Mouse (Mus musculus) embryonic fibroblast, embryonic 13.5 days (primary cell): ENCODE data around the gene Aurkaip1. TPM values are rescaled to one million over a fixed set of nuclear protein-coding genes. Genes with fewer than 3 reads are reported as not detected.

Source experiments
- H3K27ac ChIP-seq: 2 replicates; pipeline ENCODE4 v1.5.1; 2012; ENCODE audit warnings: low read length, control low read depth, inconsistent platforms; ENCODE audit not compliant: insufficient read depth
- H3K4me1 ChIP-seq: 2 replicates; pipeline ENCODE4 v1.6.1; 2011; ENCODE audit warnings: low read length; ENCODE audit not compliant: control insufficient read depth, insufficient read depth
- H3K4me3 ChIP-seq: 2 replicates; pipeline ENCODE4 v1.5.1; 2011; ENCODE audit warnings: mild to moderate bottlenecking, control low read depth, low read length; ENCODE audit not compliant: insufficient read depth
- CTCF ChIP-seq: IDR thresholded peaks from 2 replicates; pipeline ENCODE4 v1.5.1; 2011; ENCODE audit warnings: mild to moderate bottlenecking, control low read depth, low read length, moderate library complexity, borderline replicate concordance; ENCODE audit not compliant: insufficient read depth
- POLR2A ChIP-seq: IDR thresholded peaks from 2 replicates; pipeline ENCODE4 v1.6.1; 2011; ENCODE audit warnings: low read depth, mild to moderate bottlenecking, control low read depth, low read length, moderate library complexity
- polyA plus RNA-seq: library from polyadenylated mRNA; stranded (reverse); fragments of >200 nt; gene quantifications from 2 replicates; pipeline ENCODE4 v1.2.4, GENCODE M21; 2011; ENCODE audit warnings: low read depth; ENCODE audit not compliant: missing spikeins, insufficient read length

The Aurkaip1 gene
- polyA plus RNA-seq, 1 experiment: 73.1 TPM

DNA sequence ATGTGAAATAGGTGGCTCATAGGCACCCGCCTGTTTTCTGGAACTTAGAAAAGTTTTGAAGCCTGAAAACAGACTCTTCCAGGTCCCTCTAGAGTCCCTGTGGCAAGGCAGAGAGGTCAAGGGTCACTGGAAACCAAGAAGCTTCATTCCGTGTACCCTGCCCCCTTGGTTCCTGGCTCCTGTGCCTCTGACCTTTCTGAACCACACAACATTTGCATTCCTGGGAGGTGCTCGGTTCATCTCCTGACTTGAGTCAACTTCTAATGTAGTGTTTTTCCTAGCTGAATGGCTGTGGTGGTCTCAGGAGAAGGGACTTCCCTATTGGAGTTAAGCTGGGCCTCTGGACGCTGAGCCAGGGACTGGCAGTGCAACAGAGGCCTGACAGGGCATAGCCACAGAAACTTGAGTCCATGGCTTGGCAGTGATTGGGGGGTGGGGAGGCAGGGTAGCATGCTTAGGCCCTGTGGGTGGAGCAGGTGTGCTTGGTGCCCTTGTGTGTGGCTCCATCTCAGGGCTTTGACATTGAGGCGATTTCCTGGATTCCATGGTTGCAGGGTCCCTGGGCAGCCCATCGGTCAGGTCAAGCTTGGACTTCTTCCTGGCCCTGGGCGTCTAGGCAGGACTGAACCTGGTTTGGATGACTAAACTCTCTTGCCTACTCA, 17.5 kb downstream of the Aurkaip1 start:
- Histone ChIP-seq H3K4me1 (peaks cover 6% of the 10 kb centered on the region; the same call in 1 of the 2 replicates), H3K27ac (no peak overlapping the region), H3K4me3 (peak overlapping the region; percentile 69)
- TF ChIP-seq CTCF: no peak
- TF ChIP-seq POLR2A: no peak

DNA sequence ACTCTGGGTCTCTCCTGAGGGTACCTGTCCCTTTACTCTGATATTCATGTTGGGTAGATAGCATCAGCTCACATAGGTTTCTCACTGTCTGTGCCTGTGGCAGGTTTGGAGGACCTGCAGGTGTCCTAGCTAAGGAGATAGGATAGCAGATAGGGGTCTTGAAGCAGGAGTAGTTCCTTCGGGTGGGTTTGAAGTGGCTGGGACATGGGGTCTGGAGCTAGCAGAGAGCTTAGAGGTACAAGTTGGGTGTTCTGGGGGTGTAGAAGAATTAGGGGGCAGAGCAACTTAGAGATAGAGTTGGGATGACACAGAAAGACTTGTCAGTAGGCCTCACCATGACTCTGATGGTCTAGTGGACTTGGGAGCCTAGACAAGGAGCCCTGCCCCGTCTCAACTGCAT, 18.3 kb downstream of the Aurkaip1 start:
- H3K4me3 ChIP-seq: no peak overlapping the region
- no peak for TF ChIP-seq POLR2A
- no peak for TF ChIP-seq CTCF
- H3K4me1 ChIP-seq: peaks cover 6% of the 10 kb centered on the region; the same call in 1 of the 2 replicates
- no peak overlapping the region for H3K27ac ChIP-seq

DNA sequence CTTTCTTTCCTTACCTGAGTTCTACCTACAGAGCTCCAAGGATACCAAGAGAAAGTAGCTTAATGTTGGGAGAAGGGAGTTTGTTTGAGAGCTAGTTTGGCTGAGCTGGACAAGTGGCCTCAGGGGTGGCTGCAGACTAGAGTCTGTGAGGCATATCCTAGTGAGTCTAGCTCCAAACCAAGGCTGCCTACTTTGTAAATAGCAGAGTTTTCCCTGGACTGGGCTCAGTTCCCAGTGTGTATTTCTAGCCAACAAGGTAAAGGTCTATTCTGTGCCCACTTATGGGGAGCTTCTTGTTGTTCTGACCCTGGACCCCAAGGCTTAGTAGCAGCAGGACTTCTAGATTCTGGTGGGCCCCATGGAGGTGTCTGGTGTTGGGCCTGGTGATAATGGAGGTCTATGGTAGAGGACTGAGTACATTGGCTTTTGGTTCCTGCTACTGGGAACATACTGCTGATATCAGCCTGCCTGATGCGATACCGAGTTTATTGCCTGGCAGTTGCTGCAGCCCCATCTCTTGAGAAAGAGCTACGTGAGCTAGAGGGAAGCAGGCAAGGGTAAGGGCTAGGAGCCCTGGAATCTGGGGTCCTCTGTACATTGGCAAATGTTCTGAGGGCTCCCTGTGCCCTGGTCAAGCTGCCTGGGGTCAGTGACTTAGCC, 18.9 kb downstream of the Aurkaip1 start:
- Histone ChIP-seq H3K4me1 (peaks cover 6% of the 10 kb centered on the region; the same call in 1 of the 2 replicates), H3K4me3 (no peak overlapping the region), H3K27ac (no peak overlapping the region)
- TF ChIP-seq CTCF (no peak), POLR2A (no peak)

DNA sequence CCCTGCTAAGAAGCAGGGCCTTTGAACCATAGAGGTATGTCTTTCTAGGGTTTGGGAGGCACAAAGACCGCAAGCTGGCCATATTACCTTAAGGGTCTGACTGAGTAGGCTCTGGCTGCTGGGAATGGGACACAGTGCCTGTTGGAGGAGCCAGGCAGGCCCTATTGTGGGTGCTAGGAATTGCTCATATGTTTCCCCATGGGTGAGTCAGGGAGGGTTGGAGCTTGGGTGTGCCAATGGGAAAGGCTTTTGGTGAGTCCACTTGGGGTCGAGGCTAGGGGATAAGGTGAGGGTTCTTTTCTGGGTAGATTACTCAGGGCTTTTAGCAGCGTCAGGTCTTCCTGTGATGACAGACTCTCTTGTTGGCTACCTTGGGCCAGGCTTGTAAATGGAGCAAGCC, 20.3 kb downstream of the Aurkaip1 start:
- TF ChIP-seq POLR2A (no peak), CTCF (no peak)
- Histone ChIP-seq H3K4me3 (no peak overlapping the region), H3K27ac (no peak overlapping the region), H3K4me1 (peaks cover 6% of the 10 kb centered on the region; the same call in 1 of the 2 replicates)

DNA sequence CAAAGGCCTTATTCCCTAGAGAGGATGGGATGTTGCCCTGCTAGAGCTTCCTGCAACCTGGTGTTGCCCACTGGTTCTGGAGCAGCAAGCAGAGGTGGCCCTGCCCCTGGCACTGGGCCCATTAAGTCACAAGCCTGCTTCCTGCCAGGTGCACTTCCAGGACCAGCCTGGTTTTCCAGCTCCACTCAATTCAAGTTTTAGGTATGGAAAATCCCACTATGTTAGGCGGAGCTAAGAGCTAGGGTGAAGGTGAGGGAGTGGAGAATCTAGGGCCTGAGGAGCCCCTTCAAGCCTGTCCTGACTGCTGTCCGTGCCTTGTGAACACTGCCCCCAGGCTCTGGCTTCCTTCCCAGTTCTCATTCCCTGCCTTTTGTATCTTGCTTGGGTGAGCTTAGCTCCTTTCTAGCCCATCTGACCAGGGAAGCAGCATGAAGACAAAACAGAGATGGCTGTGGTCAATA, 20.9 kb downstream of the Aurkaip1 start:
- no peak overlapping the region for H3K27ac ChIP-seq
- TF ChIP-seq POLR2A (no peak), CTCF (no peak)
- peaks cover 6% of the 10 kb centered on the region; the same call in 1 of the 2 replicates for H3K4me1 ChIP-seq
- no peak overlapping the region for H3K4me3 ChIP-seq

DNA sequence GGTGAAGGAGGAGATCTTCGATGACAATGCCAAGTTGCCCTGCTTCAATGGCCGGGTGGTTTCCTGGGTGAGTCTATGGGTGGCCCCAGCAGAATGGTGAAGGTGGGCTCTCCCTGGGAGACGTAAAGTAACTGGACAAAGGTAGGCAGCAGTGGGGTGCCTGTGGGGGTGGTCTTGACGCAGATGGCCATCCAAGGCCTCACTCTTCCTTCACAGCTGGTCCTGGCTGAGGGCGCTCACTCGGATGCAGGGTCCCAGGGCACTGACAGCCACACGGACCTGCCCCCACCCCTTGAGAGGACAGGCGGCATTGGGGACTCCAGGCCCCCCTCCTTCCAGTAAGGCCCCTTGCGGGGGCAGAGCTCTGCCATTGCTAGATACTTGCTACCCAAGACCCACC, 22.3 kb downstream of the Aurkaip1 start:
- Histone ChIP-seq H3K4me1 (peaks cover 6% of the 10 kb centered on the region; the same call in 1 of the 2 replicates), H3K27ac (no peak overlapping the region), H3K4me3 (no peak overlapping the region)
- no peak for TF ChIP-seq POLR2A
- TF ChIP-seq CTCF: no peak

DNA sequence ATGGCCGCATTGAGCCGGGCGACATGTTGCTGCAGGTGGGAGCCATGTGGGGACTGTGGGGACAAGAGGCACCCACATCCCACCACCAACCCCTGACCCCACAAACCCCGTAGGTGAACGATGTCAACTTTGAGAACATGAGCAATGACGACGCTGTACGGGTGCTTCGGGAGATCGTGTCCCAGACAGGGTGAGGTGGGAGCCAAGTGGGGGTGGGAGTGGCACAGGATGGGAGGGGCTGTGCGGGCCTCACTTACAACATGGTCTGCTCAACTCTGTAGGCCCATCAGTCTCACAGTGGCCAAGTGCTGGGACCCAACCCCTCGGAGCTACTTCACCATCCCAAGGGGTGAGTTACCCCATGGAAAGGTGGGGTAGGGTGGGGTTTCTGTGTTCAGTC, 23.9 kb downstream of the Aurkaip1 start:
- TF ChIP-seq CTCF (no peak), POLR2A (no peak)
- no peak overlapping the region for H3K27ac ChIP-seq

DNA sequence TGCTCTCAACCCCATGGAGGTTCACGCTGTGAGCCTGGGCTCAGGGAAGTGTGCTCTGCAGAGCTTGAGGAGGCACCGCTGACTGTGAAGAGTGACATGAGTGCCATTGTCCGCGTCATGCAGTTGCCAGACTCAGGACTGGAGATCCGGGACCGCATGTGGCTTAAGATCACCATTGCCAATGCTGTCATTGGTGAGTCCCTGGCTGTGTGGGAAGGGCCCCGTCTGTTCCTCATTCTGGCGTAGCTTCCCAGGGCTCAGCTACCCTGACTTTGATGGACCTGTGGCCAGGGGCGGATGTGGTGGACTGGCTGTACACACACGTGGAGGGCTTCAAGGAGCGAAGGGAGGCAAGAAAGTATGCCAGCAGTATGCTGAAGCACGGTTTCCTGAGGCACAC, 25.0 kb downstream of the Aurkaip1 start:
- Histone ChIP-seq H3K4me3 (no peak overlapping the region), H3K4me1 (no peaks in the 10 kb centered on the region; the same call in 1 of the 2 replicates), H3K27ac (no peak overlapping the region)
- no peak for TF ChIP-seq CTCF
- TF ChIP-seq POLR2A: no peak

More for the DNA sequence above, 23.9 kb downstream of the Aurkaip1 start:
- no peak overlapping the region for H3K4me3 ChIP-seq
- no peaks in the 10 kb centered on the region; the same call in 1 of the 2 replicates for H3K4me1 ChIP-seq

DNA sequence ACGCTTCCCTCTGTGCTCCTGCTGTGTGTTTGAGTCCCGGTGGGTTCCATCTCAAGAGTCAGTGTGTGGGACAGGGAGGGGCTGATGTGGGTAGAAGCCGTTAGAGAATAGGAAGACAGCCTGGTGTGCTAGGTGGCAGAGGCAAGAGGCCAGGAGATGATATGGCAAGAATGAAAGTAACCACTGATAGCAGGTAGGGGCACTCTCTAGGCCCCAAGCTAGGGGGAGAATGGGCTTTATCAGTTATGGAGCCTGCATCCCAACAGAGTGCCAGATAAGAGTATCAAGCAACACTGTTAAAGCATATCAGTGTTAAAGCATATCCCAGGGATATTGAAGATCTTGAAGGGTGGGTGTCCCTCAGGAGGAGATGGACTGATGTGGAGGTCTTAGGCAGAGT, 25.8 kb downstream of the Aurkaip1 start:
- TF ChIP-seq CTCF (no peak), POLR2A (no peak)
- Histone ChIP-seq H3K27ac (no peak overlapping the region), H3K4me1 (no peaks in the 10 kb centered on the region; the same call in 1 of the 2 replicates), H3K4me3 (no peak overlapping the region)

DNA sequence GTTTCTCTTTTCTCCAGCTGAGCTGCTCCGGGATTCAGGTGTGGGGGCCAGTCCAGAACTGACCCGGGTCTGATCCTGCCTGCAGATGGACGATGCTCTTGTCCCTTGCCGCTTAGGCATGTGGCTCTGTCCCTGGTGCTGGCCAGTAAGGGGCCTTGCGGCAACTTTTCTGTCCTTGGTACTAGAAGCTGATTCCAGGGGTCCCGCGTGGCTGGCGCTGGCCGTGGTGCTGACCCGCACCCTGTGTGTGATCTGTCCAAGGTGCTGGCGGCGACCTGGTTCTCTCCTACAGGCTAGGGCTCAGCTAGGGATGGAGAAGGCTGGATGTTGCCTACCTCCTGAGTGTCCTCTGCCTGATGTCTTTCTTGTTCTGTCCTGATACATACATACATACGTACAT, 28.2 kb downstream of the Aurkaip1 start:
- no peak overlapping the region for H3K4me3 ChIP-seq
- H3K27ac ChIP-seq: no peak overlapping the region
- H3K4me1 ChIP-seq: no peaks in the 10 kb centered on the region
- no peak for TF ChIP-seq CTCF
- TF ChIP-seq POLR2A: no peak
